Mouse (Mus musculus) ovary, postnatal 14 days (tissue): ENCODE results near the gene Ptgs1.

Experiments
- DNase-seq: peaks from one replicate; pipeline ENCODE4 v3.0.0; 2022; ENCODE audit warnings: low spot score

The Ptgs1 gene

GRCm38 (mm10) chr2:36247964-36248363 is 17.7 kb downstream of the Ptgs1 start:
- DNase-seq, result no peak

GRCm38 (mm10) chr2:36251156-36251555 is 20.9 kb downstream of the Ptgs1 start:
- no peak for DNase-seq

DNA sequence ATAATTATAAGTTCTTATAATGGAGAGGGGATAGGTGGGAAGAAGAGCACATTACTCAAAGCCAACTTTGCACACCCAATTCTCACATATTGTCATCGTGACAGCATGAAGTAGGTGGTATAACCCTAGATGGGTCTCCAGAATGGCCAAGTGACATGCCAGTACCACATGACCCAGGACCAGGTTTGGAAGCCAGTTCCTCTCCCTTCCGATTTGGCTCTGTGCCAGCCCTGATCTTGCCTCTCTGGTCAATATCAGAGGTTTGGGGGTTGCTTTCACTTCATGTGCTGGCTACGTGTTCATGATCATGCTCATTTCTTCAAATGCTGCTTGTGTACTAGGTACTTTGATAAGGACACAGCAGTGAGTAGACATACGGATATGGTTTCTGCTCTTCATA is 22.3 kb downstream of the Ptgs1 start:
- DNase-seq, result no peak

DNA sequence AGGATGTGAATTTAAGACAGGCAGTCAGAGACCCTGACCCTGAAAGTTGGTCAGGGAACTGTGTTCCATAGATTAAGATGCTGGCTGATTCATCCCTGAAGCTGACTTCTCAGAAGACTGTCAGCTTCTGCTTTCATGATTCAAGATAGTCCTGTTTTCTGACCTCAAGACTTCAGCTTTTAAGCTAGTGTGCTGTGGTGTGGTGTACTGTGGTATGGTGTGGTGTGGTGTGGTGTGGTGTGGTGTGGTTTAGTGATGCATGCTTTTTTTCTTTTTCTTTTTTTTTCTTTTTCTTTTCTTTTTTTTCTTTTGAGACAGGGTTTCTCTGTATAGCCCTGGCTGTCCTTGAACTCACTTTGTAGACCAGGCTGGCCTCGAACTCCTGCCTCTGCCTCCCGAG is 24.2 kb downstream of the Ptgs1 start:
- DNase-seq, result no peak

GRCm38 (mm10) chr2:36256931-36257330 is 26.7 kb downstream of the Ptgs1 start:
- no peak for DNase-seq

DNA sequence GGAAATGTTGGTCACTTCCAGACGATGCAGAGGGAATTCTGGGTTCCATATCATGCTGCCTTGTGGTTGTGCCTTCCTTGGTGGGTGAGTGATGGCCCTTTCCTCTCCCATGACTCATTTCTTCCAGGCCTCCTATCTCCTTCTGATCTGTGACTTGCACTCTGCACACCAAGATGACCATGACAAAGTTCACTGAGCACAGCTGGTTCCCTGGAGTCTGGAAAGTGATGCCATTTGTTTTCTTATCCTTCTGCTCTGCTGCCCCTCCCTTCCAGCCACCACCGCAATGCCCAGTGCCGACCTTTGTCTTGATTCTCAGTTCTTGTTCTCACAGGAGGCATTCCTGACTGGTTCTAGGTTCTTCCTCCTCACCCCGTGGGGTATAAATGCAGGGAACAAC is 29.2 kb downstream of the Ptgs1 start:
- DNase-seq, result no peak

DNA sequence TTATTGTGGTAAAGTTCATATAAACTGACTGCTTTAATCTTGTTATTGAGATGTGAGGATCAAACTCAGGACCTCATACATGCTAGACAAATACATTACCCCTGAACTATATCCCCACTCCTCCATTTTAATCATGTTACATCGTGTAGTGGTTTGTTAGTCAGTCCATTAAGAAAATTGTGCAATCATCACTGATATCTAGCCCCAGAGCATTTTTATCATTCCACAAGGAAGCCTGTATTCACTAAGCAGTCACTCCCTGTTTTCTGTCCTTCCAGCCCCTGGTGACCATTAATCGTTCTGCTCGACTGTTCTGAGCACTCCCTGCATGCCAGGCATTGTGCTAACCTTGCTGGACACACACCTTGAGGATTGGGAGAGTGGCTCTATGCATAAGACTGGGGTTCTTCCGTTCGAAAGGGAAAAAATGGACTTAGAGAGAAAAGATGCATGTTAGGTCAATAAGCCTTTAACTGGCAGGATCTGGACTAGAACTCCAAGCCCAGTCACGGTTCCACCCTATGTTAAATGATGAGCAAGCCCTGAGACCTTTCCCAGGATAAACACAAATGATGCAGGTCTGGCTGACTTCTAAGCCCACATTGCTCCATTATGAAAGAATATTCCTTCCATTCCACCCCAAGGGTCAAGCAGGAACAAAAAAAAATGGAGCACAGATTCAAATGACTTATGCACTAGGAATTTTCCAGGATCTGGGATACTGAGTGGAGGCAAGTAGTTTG is 29.7 kb downstream of the Ptgs1 start:
- DNase-seq, result no peak

GRCm38 (mm10) chr2:36262025-36262424 is 31.8 kb downstream of the Ptgs1 start:
- no peak for DNase-seq

DNA sequence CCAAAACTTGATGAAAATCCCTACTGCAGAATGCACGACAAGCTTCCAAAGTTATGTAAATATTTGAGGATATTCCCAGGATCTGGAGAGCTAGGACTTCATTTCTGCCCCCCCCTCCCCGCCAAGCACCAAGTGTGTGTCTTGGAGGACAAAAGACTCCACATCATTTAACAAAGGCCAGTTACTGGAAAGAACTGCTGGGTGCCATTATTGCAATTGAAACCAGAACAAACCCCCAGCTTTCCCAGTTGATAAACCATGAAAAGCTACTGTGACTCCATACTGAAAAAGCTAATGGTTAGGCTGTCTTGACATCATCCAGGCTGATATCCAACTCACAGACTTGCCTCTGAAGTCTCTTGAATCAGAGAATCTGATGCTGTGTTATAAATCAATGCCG is 39.2 kb downstream of the Ptgs1 start:
- no peak for DNase-seq

GRCm38 (mm10) chr2:36270186-36270585 is 40.0 kb downstream of the Ptgs1 start:
- DNase-seq, result no peak

- DNase-seq, result no peak
These were observed 40.9 kb downstream of the Ptgs1 start for GRCm38 (mm10) chr2:36271085-36271484.

- DNase-seq, result no peak
These were observed 42.2 kb downstream of the Ptgs1 start for GRCm38 (mm10) chr2:36272288-36272950.

DNA sequence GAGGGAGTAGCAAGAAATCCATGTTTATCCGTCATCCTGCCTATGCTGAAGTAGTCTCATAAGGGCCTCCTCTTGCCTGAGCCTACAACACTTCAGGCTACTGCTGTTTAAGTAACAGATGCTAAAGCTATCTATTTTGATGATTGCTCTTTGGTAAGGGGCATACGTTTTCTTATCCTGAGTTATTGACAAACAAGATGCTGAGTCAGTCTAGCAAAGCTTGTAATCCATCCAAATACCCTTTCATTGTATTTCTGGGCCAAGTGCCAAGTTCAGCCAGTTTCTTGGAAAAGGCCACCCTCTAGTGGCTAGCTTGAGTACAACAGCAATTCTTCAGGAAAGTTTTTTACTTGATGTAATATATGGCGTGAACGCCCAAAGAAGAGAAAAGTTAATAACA is 46.2 kb downstream of the Ptgs1 start:
- DNase-seq, result peak; percentile 67

DNA sequence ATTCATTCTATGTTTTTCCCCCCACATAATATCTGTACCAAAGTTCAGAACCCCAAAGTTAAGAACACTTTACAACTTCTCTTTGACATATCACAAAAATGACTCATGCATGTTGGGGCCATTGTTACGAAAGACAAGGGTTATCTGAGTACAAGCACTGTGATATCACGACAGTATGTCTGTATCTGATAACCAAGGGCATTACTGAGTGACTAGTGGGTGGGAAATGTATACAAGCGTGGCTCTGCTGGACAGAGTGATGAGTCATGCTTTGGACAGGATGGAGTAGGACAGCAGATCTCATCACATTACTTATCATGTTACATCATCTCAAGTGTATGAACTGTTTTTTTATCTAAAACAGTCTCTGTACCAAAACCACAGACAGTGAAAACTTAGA is 48.5 kb downstream of the Ptgs1 start:
- no peak for DNase-seq

DNA sequence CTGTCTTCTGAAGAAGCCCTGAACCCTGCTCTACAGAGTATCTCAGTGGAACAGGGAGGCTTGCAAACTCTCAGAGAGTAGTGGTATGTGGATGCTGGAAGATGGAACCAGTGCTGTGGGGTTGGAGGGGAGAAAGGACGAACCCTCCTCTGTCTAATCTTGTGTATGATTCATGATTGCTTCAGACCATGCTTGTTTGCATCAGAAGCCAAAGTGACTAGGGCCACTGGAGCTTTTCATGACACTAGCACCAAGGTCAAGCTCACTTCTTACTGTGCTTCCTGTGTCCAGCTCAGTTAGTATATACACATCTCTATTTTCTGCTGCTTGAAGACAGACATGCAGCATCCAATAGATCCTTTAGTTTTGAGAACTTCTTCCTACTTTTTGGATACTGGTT is 50.9 kb downstream of the Ptgs1 start:
- no peak for DNase-seq

DNA sequence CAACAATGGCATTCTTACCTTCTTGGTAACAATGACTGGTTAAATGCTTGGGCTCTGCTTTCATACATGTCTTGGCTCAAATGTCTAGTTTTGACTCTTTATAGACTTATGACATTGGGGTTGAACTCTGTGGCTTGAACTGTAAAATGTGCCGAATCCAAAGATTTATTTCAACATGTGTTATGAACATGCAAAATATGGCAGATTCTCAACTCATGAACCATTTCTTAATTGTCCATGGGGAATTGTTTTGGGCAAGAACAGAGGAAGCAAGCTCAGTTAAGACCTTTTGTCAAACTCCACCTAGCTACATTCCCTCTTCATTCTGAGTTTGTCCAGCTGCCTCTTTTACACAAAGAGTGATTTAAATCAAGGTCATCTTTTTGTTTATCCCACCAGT is 52.1 kb downstream of the Ptgs1 start:
- no peak for DNase-seq
